Mouse (Mus musculus): ENCODE data around the gene Cd24a. TPM values are rescaled to one million over a fixed set of nuclear protein-coding genes. Genes with fewer than 3 reads are reported as not detected.

The Cd24a gene
- polyA plus RNA-seq, 1 experiment from 2014 or later = 698 TPM

- no peak overlapping the region for H3K4me2 ChIP-seq (ENCODE audit: low read depth)
- H3K36me3 ChIP-seq (ENCODE audit: control insufficient read depth, insufficient read depth, low read length) = no peaks in the 10 kb centered on the region
- 62% methylated on average over 2 of the region's 2 CpGs for WGBS
- peaks cover 3% of the 10 kb centered on the region; the same call in 1 of the 2 replicates for H3K4me1 ChIP-seq (ENCODE audit: control insufficient read depth, insufficient read depth, low read length)
- no peak for ATAC-seq (ENCODE audit: insufficient read depth, low FRiP score, low TSS enrichment)
- no peak overlapping the region for H3K9ac ChIP-seq (ENCODE audit: low read length)
- H3K27me3 ChIP-seq (ENCODE audit: control insufficient read depth, insufficient read depth, low read length) = no peaks in the 10 kb centered on the region
- H3K4me3 ChIP-seq (ENCODE audit: low read depth, low read length) = no peak overlapping the region
- DNase-seq (ENCODE audit: low spot score) = no peak
- no peaks in the 10 kb centered on the region for H3K9me3 ChIP-seq (ENCODE audit: control insufficient read depth, low read length)
- no peak overlapping the region for H3K27ac ChIP-seq (ENCODE audit: low read depth, low read length)
These were observed 47.5 kb downstream of the Cd24a start for GRCm38 (mm10) chr10:43625578-43625977.

DNA sequence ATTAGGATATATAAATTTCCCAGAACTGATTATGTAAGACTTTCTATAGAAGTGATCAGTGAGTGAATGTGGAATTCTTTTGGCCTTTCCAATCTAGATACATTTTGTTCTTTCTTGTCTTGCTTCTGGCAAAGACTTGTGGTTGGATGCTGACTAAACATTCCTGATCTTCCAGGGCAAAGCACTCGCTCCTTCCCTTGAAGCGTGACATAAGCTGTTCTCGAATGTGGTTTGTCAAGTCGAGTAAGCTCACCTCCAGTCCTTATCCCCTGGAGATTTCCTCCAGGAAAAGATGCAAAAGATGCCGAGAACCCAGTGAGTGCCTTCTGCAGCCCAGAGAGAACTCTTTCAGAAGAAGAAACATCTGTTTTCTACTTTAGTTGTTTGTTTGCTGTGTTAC is 51.1 kb downstream of the Cd24a start:
- Histone ChIP-seq H3K9me3 (ENCODE audit: control insufficient read depth, low read length) (no peaks in the 10 kb centered on the region), H3K36me3 (ENCODE audit: control insufficient read depth, insufficient read depth, low read length) (no peaks in the 10 kb centered on the region), H3K9ac (ENCODE audit: low read length) (no peak overlapping the region), H3K4me2 (ENCODE audit: low read depth) (no peak overlapping the region), H3K27ac (ENCODE audit: low read depth, low read length) (no peak overlapping the region), H3K4me3 (ENCODE audit: low read depth, low read length) (no peak overlapping the region), H3K4me1 (ENCODE audit: control insufficient read depth, insufficient read depth, low read length) (peaks cover 3% of the 10 kb centered on the region; the same call in 1 of the 2 replicates), H3K27me3 (ENCODE audit: control insufficient read depth, insufficient read depth, low read length) (no peaks in the 10 kb centered on the region)
- ATAC-seq (ENCODE audit: insufficient read depth, low FRiP score, low TSS enrichment) = no peak
- DNase-seq (ENCODE audit: low spot score) = no peak
- WGBS = 75% methylated on average over 5 of the region's 5 CpGs

DNA sequence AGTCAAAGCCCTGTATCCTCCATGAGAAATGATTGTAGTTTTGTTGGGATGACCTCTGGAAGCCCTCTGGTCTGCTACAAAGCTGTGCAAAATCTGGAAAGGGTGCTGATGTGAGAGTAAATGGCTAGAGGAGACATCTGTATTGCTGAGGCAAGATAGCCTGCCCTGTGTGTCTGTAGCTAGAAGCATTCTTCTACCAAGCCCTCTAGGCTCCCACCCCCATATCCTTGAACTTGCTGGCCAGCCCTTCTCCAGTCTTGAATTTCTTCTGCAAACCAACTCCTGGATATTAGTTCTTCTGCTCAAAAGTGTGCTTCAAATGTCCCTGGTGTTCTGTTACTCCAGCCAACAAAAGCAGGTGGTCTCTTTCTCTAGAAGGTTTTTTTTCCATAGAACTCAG is 51.8 kb downstream of the Cd24a start:
- no peak for ATAC-seq (ENCODE audit: insufficient read depth, low FRiP score, low TSS enrichment)
- DNase-seq (ENCODE audit: low spot score) = no peak
- no peak overlapping the region for H3K4me2 ChIP-seq (ENCODE audit: low read depth)
- no peaks in the 10 kb centered on the region for H3K36me3 ChIP-seq (ENCODE audit: control insufficient read depth, insufficient read depth, low read length)
- H3K9me3 ChIP-seq (ENCODE audit: control insufficient read depth, low read length) = no peaks in the 10 kb centered on the region
- peaks cover 2% of the 10 kb centered on the region; the same call in 1 of the 2 replicates for H3K4me1 ChIP-seq (ENCODE audit: control insufficient read depth, insufficient read depth, low read length)
- H3K9ac ChIP-seq (ENCODE audit: low read length) = no peak overlapping the region
- no peak overlapping the region for H3K4me3 ChIP-seq (ENCODE audit: low read depth, low read length)
- no peaks in the 10 kb centered on the region for H3K27me3 ChIP-seq (ENCODE audit: control insufficient read depth, insufficient read depth, low read length)
- H3K27ac ChIP-seq (ENCODE audit: low read depth, low read length) = no peak overlapping the region

DNA sequence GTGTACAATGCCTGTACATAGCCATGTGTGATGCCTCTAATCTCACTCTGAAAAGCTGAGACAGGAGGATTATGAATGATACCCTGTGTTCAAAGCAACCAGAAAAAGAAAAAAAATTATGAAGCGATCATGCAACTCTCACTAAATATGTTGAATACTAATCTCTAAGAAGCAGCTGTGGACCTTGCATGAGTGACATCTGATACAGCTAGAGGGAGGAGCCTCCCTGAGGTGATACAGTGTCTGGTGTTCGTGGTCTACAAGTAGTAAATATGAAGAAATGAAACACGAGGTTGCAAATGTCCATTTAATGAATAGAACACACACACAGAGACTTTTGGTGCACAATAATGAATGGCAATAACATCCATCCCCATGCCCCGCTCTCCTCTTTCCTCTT is 52.5 kb downstream of the Cd24a start:
- no peak overlapping the region for H3K4me2 ChIP-seq (ENCODE audit: low read depth)
- no peak overlapping the region for H3K9ac ChIP-seq (ENCODE audit: low read length)
- H3K4me1 ChIP-seq (ENCODE audit: control insufficient read depth, insufficient read depth, low read length) = no peaks in the 10 kb centered on the region
- no peaks in the 10 kb centered on the region for H3K36me3 ChIP-seq (ENCODE audit: control insufficient read depth, insufficient read depth, low read length)
- no peak overlapping the region for H3K27ac ChIP-seq (ENCODE audit: low read depth, low read length)
- ATAC-seq (ENCODE audit: insufficient read depth, low FRiP score, low TSS enrichment) (no peak), DNase-seq (ENCODE audit: low spot score) (no peak)
- no peaks in the 10 kb centered on the region for H3K27me3 ChIP-seq (ENCODE audit: control insufficient read depth, insufficient read depth, low read length)
- no peaks in the 10 kb centered on the region for H3K9me3 ChIP-seq (ENCODE audit: control insufficient read depth, low read length)
- 85% methylated on average over 4 of the region's 4 CpGs for WGBS
- no peak overlapping the region for H3K4me3 ChIP-seq (ENCODE audit: low read depth, low read length)

DNA sequence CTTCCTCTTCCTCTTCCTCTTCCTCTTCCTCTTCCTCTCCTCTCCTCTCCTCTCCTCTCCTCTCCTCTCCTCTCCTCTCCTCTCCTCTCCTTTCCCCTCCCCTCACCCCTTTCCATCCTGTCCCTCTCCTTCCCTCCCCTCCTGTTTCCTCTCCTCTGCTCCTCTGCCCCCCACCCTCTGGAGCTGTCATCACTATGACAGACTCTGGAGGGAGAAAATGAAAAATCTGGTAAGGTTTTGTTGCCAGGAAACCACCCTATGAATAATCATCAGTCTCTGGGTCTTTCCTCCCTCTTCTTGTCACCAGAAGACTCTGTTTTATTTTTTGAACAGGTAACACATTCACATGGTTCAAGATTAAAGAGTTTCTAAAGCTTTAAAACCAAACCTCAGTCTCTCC is 53.0 kb downstream of the Cd24a start:
- Histone ChIP-seq H3K4me2 (ENCODE audit: low read depth) (no peak overlapping the region), H3K36me3 (ENCODE audit: control insufficient read depth, insufficient read depth, low read length) (no peaks in the 10 kb centered on the region), H3K9ac (ENCODE audit: low read length) (no peak overlapping the region), H3K4me1 (ENCODE audit: control insufficient read depth, insufficient read depth, low read length) (no peaks in the 10 kb centered on the region), H3K4me3 (ENCODE audit: low read depth, low read length) (no peak overlapping the region), H3K27me3 (ENCODE audit: control insufficient read depth, insufficient read depth, low read length) (no peaks in the 10 kb centered on the region), H3K9me3 (ENCODE audit: control insufficient read depth, low read length) (no peaks in the 10 kb centered on the region), H3K27ac (ENCODE audit: low read depth, low read length) (no peak overlapping the region)
- ATAC-seq (ENCODE audit: insufficient read depth, low FRiP score, low TSS enrichment) = no peak
- DNase-seq (ENCODE audit: low spot score) = no peak

- WGBS = 76% methylated on average over 2 of the region's 2 CpGs
- no peak overlapping the region for H3K27ac ChIP-seq (ENCODE audit: low read depth, low read length)
- no peak for DNase-seq (ENCODE audit: low spot score)
These were observed 53.7 kb downstream of the Cd24a start for GRCm38 (mm10) chr10:43631639-43632354.

GRCm38 (mm10) chr10:43633117-43633516 is 55.0 kb downstream of the Cd24a start:
- Histone ChIP-seq H3K4me2 (ENCODE audit: low read depth) (no peak overlapping the region), H3K36me3 (ENCODE audit: control insufficient read depth, insufficient read depth, low read length) (no peaks in the 10 kb centered on the region), H3K4me3 (ENCODE audit: low read depth, low read length) (no peak overlapping the region), H3K4me1 (ENCODE audit: control insufficient read depth, insufficient read depth, low read length) (no peaks in the 10 kb centered on the region), H3K9me3 (ENCODE audit: control insufficient read depth, low read length) (no peaks in the 10 kb centered on the region), H3K27ac (ENCODE audit: low read depth, low read length) (no peak overlapping the region), H3K27me3 (ENCODE audit: control insufficient read depth, insufficient read depth, low read length) (no peaks in the 10 kb centered on the region), H3K9ac (ENCODE audit: low read length) (no peak overlapping the region)
- DNase-seq (ENCODE audit: low spot score) = no peak
- WGBS = 83% methylated on average over 4 of the region's 4 CpGs
- no peak for ATAC-seq (ENCODE audit: insufficient read depth, low FRiP score, low TSS enrichment)

More at GRCm38 (mm10) chr10:43631639-43632354, 53.7 kb downstream of the Cd24a start:
- H3K4me1 ChIP-seq (ENCODE audit: control insufficient read depth, insufficient read depth, low read length) = no peaks in the 10 kb centered on the region
- no peak overlapping the region for H3K9ac ChIP-seq (ENCODE audit: low read length)
- ATAC-seq (ENCODE audit: insufficient read depth, low FRiP score, low TSS enrichment) = no peak
- no peak overlapping the region for H3K4me3 ChIP-seq (ENCODE audit: low read depth, low read length)
- H3K36me3 ChIP-seq (ENCODE audit: control insufficient read depth, insufficient read depth, low read length) = no peaks in the 10 kb centered on the region
- H3K9me3 ChIP-seq (ENCODE audit: control insufficient read depth, low read length) = no peaks in the 10 kb centered on the region
- H3K27me3 ChIP-seq (ENCODE audit: control insufficient read depth, insufficient read depth, low read length) = no peaks in the 10 kb centered on the region
- no peak overlapping the region for H3K4me2 ChIP-seq (ENCODE audit: low read depth)

Other genes with a start within 250 kb of the Cd24a start
- 8.0 and 8.3 TPM in 2 replicates for gene Bend3, start 99.5 kb upstream of the Cd24a start, polyA plus RNA-seq (2014; fragmentation: Nextera tagmentation; extraction: Ambion mirVana)
- 12.9 and 13.7 TPM in 2 replicates for gene Gm9803, start 54.2 kb upstream of the Cd24a start, polyA plus RNA-seq (2014; fragmentation: Nextera tagmentation; extraction: Ambion mirVana)
- 59.8 and 63.0 TPM in 2 replicates for gene 1700021F05Rik, start 37.3 kb upstream of the Cd24a start, polyA plus RNA-seq (2014; fragmentation: Nextera tagmentation; extraction: Ambion mirVana)